In genomic region chr10:81415549-81416310, GRCm38 (mm10) we compare ENCODE assay signal across 9 mouse cellular contexts. TPM values are rescaled to one million over a fixed set of nuclear protein-coding genes. Genes with fewer than 3 reads are reported as not detected.
DNase-seq lines count a peak whose midpoint lies in the region; ATAC-seq and TF ChIP-seq lines count a peak whose summit lies in the region.
"Had no signal": no experiment of that assay in that cellular context is flagged by ENCODE, and none has a peak within 500 bp of the region (broad histone marks: within the 10 kb centered on the region; RNA-seq: fewer than 3 reads in every experiment).

No protein-coding gene starts in this region.

- no peak for TF ChIP-seq CTCF in liver, adult 2 months (IDR thresholded peaks at IDR 0.05; ENCODE audit: low read depth, low read length)

- H3K4me3 ChIP-seq in liver, adult 2 months (ENCODE audit: insufficient read depth, low read depth, low read length), result no peak overlapping the region
- H3K4me3 ChIP-seq in embryonic facial prominence, embryonic 13.5 days, result no peak overlapping the region
- no peak overlapping the region for H3K4me3 ChIP-seq in neural tube, embryonic 13.5 days

- peak overlapping the region; percentile 18; the same call in 1 of the 2 replicates for H3K9ac ChIP-seq in liver, adult 2 months (ENCODE audit: low read depth, low read length)
- peak overlapping the region; percentile 21; the same call in 1 of the 2 replicates for H3K9ac ChIP-seq in embryonic facial prominence, embryonic 13.5 days
- H3K9ac ChIP-seq in neural tube, embryonic 13.5 days, result 0 out of 2 replicates have a peak overlapping the region, but pooled peaks have one; percentile 45

- no peak for ATAC-seq in embryonic facial prominence, embryonic 13.5 days (ENCODE audit: insufficient number of reproducible peaks, insufficient read depth, low FRiP score, low TSS enrichment, low read depth)
- no peak for ATAC-seq in neural tube, embryonic 13.5 days (ENCODE audit: low read depth)
- no peak for ATAC-seq in activated CD4-positive, CD25-positive, alpha-beta regulatory T cell, adult 4 months
- no peak for ATAC-seq in megakaryocyte, adult 5-6 weeks (ENCODE audit: poor library complexity, severe bottlenecking)
- no peak for ATAC-seq in monocyte, adult 5-6 weeks (replicated peaks; ENCODE audit: insufficient number of reproducible peaks, low FRiP score, low TSS enrichment, poor library complexity, severe bottlenecking)

- H3K27me3 ChIP-seq in liver, adult 2 months (ENCODE audit: control insufficient read depth, insufficient read depth, low read length), result no peaks in the 10 kb centered on the region
- no peaks in the 10 kb centered on the region for H3K27me3 ChIP-seq in embryonic facial prominence, embryonic 13.5 days
- H3K27me3 ChIP-seq in neural tube, embryonic 13.5 days, result no peaks in the 10 kb centered on the region

- H3K4me1 ChIP-seq in liver, adult 2 months (ENCODE audit: control insufficient read depth, insufficient read depth, low read length), result peaks cover 83% of the 10 kb centered on the region
- H3K4me1 ChIP-seq in embryonic facial prominence, embryonic 13.5 days, result peaks cover 86% of the 10 kb centered on the region
- peaks cover 88% of the 10 kb centered on the region for H3K4me1 ChIP-seq in neural tube, embryonic 13.5 days (replicated peaks)

- 0 out of 2 replicates have a peak overlapping the region, but pooled peaks have one; percentile 9 for H3K4me2 ChIP-seq in embryonic facial prominence, embryonic 13.5 days
- no peak overlapping the region for H3K4me2 ChIP-seq in neural tube, embryonic 13.5 days

- H3K79me2 ChIP-seq in liver, adult 2 months (ENCODE audit: control insufficient read depth, insufficient read depth, low read length), result peaks cover 46% of the 10 kb centered on the region

- no peaks in the 10 kb centered on the region for H3K9me3 ChIP-seq in embryonic facial prominence, embryonic 13.5 days
- H3K9me3 ChIP-seq in neural tube, embryonic 13.5 days, result no peaks in the 10 kb centered on the region

- 47% methylated on average over 17 of the region's 17 CpGs for WGBS in liver, adult 2 months
- 54% methylated on average over 17 of the region's 17 CpGs for WGBS in embryonic facial prominence, embryonic 13.5 days
- 69% methylated on average over 17 of the region's 17 CpGs for WGBS in neural tube, embryonic 13.5 days

- peak overlapping the region; percentile 89 for H3K27ac ChIP-seq in liver, adult 2 months (replicated peaks; ENCODE audit: insufficient read depth, low read depth, low read length)
- H3K27ac ChIP-seq in embryonic facial prominence, embryonic 13.5 days, result peak overlapping the region; percentile 94
- peak overlapping the region; percentile 88 for H3K27ac ChIP-seq in neural tube, embryonic 13.5 days (replicated peaks)

- no peak for TF ChIP-seq POLR2A in liver, adult 2 months (IDR thresholded peaks at IDR 0.05; ENCODE audit: extremely low read depth, insufficient read depth, low read length)

- H3K36me3 ChIP-seq in liver, adult 2 months (ENCODE audit: control insufficient read depth, insufficient read depth, low read length), result no peaks in the 10 kb centered on the region
- peaks cover 50% of the 10 kb centered on the region for H3K36me3 ChIP-seq in embryonic facial prominence, embryonic 13.5 days
- peaks cover 26% of the 10 kb centered on the region; the same call in 1 of the 2 replicates for H3K36me3 ChIP-seq in neural tube, embryonic 13.5 days

- peak; percentile 29 for DNase-seq in liver, adult 2 months (ENCODE audit: extremely low read depth, low read depth, low spot score)
- no peak for DNase-seq in liver
- peak; percentile 90 for DNase-seq in gastrocnemius, postnatal 25 days

RNA-seq across cellular contexts. Expression of gene Smim24, which starts 22.9 kb away (rescaled TPM):
- 1.3 and 1.5 TPM in 2 replicates for total RNA-seq in liver, adult 2 months (2014; rRNA removed)
- polyA plus RNA-seq in liver, adult 2 months (2012; rRNA removed), result 2.3 and 4.1 TPM in 2 replicates
- 3.1 and 7.1 TPM in 2 replicates for polyA plus RNA-seq in embryonic facial prominence, embryonic 13.5 days (2015; fragmentation: Nextera tagmentation; extraction: Ambion mirVana)
- total RNA-seq in gastrocnemius, postnatal 25 days (2021), result under 1 TPM in 1 of 2 experiments, not detected in 1; 0.67 TPM
- 1.8 and 3.1 TPM in 2 replicates for polyA plus RNA-seq in neural tube, embryonic 13.5 days (2015; fragmentation: Nextera tagmentation; extraction: Ambion mirVana)
- 10 to 100 TPM in 1 of 2 experiments, 1 to 10 TPM in 1; 7.3 to 13.3 TPM for polyA plus RNA-seq in activated CD4-positive, CD25-positive, alpha-beta regulatory T cell, adult 4 months (2017; shearing (Covaris generic))
- total RNA-seq in megakaryocyte, adult 5-6 weeks (2015), result 30.6 and 34.0 TPM in 2 replicates
- total RNA-seq in megakaryocyte, adult 5-6 weeks (2017), result 6.5 and 11.5 TPM in 2 replicates
- total RNA-seq in monocyte, adult 5-6 weeks (2017), result 3.9 to 7.9 TPM (median 6.3 TPM) in 3 replicates

RNA-seq across cellular contexts. Expression of gene Gm48552, which starts 26.9 kb away (rescaled TPM):
- 0.40 TPM in 1 of 2 replicates, not detected in the other for total RNA-seq in liver, adult 2 months (2014; rRNA removed)
- polyA plus RNA-seq in liver, adult 2 months (2012; rRNA removed), result 0.26 and 1.4 TPM in 2 replicates
- polyA plus RNA-seq in embryonic facial prominence, embryonic 13.5 days (2015; fragmentation: Nextera tagmentation; extraction: Ambion mirVana), result 1.2 and 1.5 TPM in 2 replicates
- total RNA-seq in gastrocnemius, postnatal 25 days (2021), result under 1 TPM in 1 of 2 experiments, not detected in 1; 0.59 TPM
- polyA plus RNA-seq in neural tube, embryonic 13.5 days (2015; fragmentation: Nextera tagmentation; extraction: Ambion mirVana), result 1.3 and 2.5 TPM in 2 replicates
- 1 to 10 TPM in 1 of 2 experiments, not detected in 1; 1.4 TPM for polyA plus RNA-seq in activated CD4-positive, CD25-positive, alpha-beta regulatory T cell, adult 4 months (2017; shearing (Covaris generic))
- total RNA-seq in megakaryocyte, adult 5-6 weeks (2015), result not detected in 2 replicates
- total RNA-seq in megakaryocyte, adult 5-6 weeks (2017), result 0.26 and 1.4 TPM in 2 replicates
- not detected in 3 replicates for total RNA-seq in monocyte, adult 5-6 weeks (2017)
- total RNA-seq: hematopoietic stem cell, adult 5-6 weeks had no signal

RNA-seq across cellular contexts. Expression of gene Gm48551, which starts 31.5 kb away (rescaled TPM):
- 2.4 TPM in 1 of 2 replicates, not detected in the other for total RNA-seq in liver, adult 2 months (2014; rRNA removed)
- polyA plus RNA-seq in liver, adult 2 months (2012; rRNA removed), result 0.32 and 0.44 TPM in 2 replicates
- polyA plus RNA-seq in embryonic facial prominence, embryonic 13.5 days (2015; fragmentation: Nextera tagmentation; extraction: Ambion mirVana), result 4.1 and 5.0 TPM in 2 replicates
- 1 to 10 TPM in 1 of 2 experiments, under 1 TPM in 1; 0.78 to 1.0 TPM for total RNA-seq in gastrocnemius, postnatal 25 days (2021)
- 5.2 and 8.2 TPM in 2 replicates for polyA plus RNA-seq in neural tube, embryonic 13.5 days (2015; fragmentation: Nextera tagmentation; extraction: Ambion mirVana)
- 1 to 10 TPM; 1.1 to 1.2 TPM for polyA plus RNA-seq in activated CD4-positive, CD25-positive, alpha-beta regulatory T cell, adult 4 months (2017; shearing (Covaris generic))
- total RNA-seq in megakaryocyte, adult 5-6 weeks (2015), result 0.83 and 2.9 TPM in 2 replicates
- total RNA-seq in megakaryocyte, adult 5-6 weeks (2017), result 0.33 TPM in 1 of 2 replicates, not detected in the other
- total RNA-seq in monocyte, adult 5-6 weeks (2017), result 2.3 to 3.7 TPM in 2 of 3 replicates, not detected in the other

RNA-seq across cellular contexts. Expression of gene Dohh, which starts 31.5 kb away (rescaled TPM):
- total RNA-seq in liver, adult 2 months (2014; rRNA removed), result 39.7 and 53.8 TPM in 2 replicates
- 42.6 and 49.7 TPM in 2 replicates for polyA plus RNA-seq in liver, adult 2 months (2012; rRNA removed)
- 67.8 and 71.8 TPM in 2 replicates for polyA plus RNA-seq in embryonic facial prominence, embryonic 13.5 days (2015; fragmentation: Nextera tagmentation; extraction: Ambion mirVana)
- total RNA-seq in gastrocnemius, postnatal 25 days (2021), result 10 to 100 TPM; 41.1 to 41.2 TPM
- polyA plus RNA-seq in neural tube, embryonic 13.5 days (2015; fragmentation: Nextera tagmentation; extraction: Ambion mirVana), result 72.2 and 75.2 TPM in 2 replicates
- polyA plus RNA-seq in activated CD4-positive, CD25-positive, alpha-beta regulatory T cell, adult 4 months (2017; shearing (Covaris generic)), result 10 to 100 TPM; 12.7 to 13.7 TPM
- 5.4 and 5.7 TPM in 2 replicates for total RNA-seq in megakaryocyte, adult 5-6 weeks (2015)
- 21.9 and 42.4 TPM in 2 replicates for total RNA-seq in megakaryocyte, adult 5-6 weeks (2017)
- total RNA-seq in monocyte, adult 5-6 weeks (2017), result 18.6 to 22.3 TPM (median 20.9 TPM) in 3 replicates

RNA-seq across cellular contexts. Expression of gene Fzr1, which starts 37.4 kb away (rescaled TPM):
- 6.2 and 8.1 TPM in 2 replicates for total RNA-seq in liver, adult 2 months (2014; rRNA removed)
- polyA plus RNA-seq in liver, adult 2 months (2012; rRNA removed), result 20.9 and 29.9 TPM in 2 replicates
- 102 and 119 TPM in 2 replicates for polyA plus RNA-seq in embryonic facial prominence, embryonic 13.5 days (2015; fragmentation: Nextera tagmentation; extraction: Ambion mirVana)
- total RNA-seq in gastrocnemius, postnatal 25 days (2021), result 10 to 100 TPM; 13.5 to 14.0 TPM
- polyA plus RNA-seq in neural tube, embryonic 13.5 days (2015; fragmentation: Nextera tagmentation; extraction: Ambion mirVana), result 105 and 112 TPM in 2 replicates
- 10 to 100 TPM; 19.3 to 20.1 TPM for polyA plus RNA-seq in activated CD4-positive, CD25-positive, alpha-beta regulatory T cell, adult 4 months (2017; shearing (Covaris generic))
- total RNA-seq in megakaryocyte, adult 5-6 weeks (2015), result 22.7 and 23.8 TPM in 2 replicates
- total RNA-seq in megakaryocyte, adult 5-6 weeks (2017), result 20.9 and 24.0 TPM in 2 replicates
- 8.2 to 12.9 TPM (median 11.7 TPM) in 3 replicates for total RNA-seq in monocyte, adult 5-6 weeks (2017)
